Mouse (Mus musculus) CD4-positive helper T cell, adult 2 months (primary cell): ENCODE results near the gene Zzz3.

Experiments
- DNase-seq: peaks from one replicate; pipeline ENCODE4 v3.0.0-alpha.2; 2012; ENCODE audit warnings: low read depth, missing footprints, low spot score

Zzz3 gene

DNA sequence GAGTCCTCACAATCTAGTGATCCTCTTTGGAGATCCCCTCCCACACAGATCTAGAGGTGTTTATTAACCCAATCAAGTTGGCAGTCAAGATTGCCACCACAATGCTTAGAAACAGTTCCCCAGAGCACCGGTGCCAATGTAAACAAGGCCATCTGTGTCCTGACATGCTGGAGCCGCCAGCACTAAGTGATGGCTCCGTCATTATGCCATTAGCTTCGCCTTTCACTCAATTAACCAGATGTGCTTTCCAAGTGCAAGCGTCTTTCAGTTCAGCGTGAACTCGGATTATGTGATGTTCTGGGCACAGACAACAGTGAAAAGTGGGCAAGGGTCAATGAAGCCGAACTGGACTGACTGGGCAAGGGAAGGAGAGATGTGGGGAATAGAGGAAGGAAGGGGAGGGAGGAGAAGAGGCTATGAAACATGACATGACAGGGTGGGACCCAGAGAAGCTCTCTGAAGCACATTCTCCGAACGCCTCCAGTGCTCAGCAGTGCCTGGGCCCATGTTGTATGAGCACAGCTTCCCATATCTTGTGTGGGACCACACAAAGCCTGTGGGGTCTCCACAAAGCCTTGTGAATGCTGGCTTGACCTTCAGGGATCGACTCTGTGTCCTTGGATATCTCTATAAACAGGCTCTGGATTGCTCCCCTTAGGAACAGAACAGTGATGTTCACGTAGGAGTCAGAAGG, 99.5 kb downstream of the Zzz3 start:
- DNase-seq = no peak

DNA sequence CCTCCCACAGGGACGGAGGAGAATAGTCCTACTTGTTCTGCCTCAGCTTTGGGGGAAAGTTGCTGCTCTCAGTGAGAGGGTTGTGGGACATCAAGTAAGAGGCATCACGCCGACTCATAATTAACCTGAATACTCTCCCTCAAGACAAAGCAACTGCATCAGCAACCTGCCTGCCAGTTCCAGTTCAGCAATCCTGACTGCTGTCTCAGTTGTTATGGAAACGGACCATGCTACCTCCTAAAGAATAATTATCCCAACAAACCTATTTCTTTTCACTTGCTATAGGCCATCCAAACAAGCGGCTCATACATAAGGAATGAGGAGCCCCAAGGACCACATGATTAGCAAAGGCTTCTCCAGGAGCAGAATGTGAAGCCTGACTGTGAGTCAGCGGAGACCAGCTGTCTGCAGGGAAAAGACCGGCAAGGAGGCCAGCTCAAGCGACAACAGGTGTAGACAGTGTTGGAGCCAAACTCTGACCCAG, 100.2 kb downstream of the Zzz3 start:
- DNase-seq = no peak

- no peak for DNase-seq
These were observed 101.8 kb downstream of the Zzz3 start for GRCm38 (mm10) chr3:152497084-152497483.

DNA sequence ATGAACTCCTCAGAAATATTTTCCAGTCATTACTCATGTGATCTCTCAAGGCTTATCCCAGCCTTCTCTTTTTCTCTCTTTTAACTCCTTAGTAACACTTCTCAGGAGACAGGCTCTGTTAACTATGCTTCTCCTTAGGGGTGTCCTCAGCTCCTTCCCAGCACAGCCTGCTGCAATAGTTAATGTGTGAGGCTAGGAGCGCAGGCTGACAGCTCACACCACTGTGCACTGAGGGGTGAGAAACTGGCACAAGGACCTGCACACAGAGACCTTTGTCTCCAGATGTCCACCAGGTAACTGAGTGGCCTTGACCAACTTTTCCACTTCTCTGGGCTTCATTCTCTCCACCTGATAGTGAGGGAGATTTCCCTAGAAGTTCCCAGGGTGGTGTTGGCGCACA, 102.6 kb downstream of the Zzz3 start:
- DNase-seq = no peak

DNA sequence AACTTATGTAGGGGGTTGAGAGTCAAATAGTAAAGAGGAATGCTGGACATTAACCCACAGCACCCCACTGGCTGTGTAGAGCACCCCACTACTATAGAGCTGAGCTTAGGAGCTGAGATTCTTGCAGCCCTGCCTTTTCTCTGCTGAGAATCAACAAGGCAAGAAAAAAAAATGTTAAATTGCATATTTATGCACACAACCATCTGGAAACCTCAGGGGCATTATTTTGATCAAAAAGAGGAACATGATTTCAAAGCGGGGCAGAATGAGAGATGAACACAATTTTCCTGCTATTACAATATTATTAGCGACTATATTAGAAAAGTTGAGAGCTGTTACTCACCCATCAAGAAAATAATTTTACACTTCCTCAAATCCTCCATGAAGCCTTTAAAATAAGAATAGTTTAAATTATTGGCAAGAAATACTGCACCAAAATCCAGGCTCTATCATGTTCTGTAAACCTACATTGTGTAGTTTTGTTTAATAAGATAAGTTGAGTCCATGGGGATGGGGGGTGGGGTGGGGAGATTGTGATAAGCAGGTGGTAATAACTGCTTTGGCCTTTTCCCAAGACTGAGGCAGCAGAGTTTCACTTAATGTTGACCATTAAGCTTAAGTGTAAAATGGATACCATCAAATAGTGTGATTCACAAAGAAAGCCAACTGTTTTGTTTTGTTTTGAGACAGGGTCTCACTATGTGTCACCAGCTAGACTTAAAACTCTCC, 103.9 kb downstream of the Zzz3 start:
- no peak for DNase-seq

GRCm38 (mm10) chr3:152507900-152508299, 112.6 kb downstream of the Zzz3 start:
- no peak for DNase-seq

DNA sequence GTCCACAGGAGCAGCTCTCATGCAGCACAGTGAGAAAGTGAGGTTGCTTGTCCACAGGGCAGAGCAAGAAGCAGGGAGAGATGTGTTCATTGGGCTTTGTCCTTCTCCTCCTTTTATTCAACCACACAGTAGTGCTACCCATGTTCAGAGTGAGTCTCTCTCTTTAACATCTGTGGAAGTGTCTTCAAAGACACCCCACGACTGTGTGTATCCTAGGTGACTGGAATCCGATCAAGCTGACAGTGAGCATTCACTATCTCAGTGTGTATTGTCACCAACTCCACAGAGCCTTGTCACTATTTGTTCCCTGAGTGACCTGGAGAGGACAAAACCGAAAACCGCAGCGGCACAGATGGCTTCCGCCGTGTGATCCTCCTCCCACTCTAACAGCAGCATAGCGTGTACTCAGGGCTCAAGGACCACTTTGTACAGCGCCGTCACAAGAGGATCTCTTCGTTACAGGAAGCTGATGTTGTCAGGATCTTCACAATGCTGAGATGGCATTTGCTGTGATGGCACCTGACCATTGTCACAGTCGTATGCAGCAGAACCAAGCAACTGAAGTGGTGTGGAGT, 113.2 kb downstream of the Zzz3 start:
- DNase-seq = no peak

DNA sequence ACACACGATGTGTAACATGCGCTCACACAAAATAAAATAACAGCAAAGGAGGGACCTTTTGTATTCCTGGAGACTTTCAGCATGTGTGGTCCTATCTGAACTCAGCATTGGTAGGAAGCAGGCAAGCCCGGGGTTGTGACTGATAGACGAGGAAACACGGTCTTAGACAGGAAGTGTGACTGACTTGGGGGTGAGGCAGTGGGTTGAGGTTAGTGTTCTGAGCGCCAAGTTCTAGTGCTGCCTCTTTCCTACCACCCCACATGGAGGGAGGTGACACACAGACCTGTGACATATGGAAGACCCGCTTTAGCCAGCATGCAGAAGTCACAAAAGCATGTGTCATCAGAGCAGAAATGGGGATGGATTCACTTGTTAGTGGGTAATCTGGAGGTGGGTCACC, 114.0 kb downstream of the Zzz3 start:
- DNase-seq = no peak
